Mouse (Mus musculus): ENCODE data around the gene Tagln2. TPM values are rescaled to one million over a fixed set of nuclear protein-coding genes. Genes with fewer than 3 reads are reported as not detected.

Gene Tagln2
- total RNA-seq, 4 experiments from 2014 or later = 11.7 to 21.0 (median 16.7) TPM

GRCm38 (mm10) chr1:172481111-172481510 lies 18.7 kb upstream of the Tagln2 start:
- DNase-seq (ENCODE audit: low spot score in 2 of 2) = no peak

- peak; percentile 88 to 89 for DNase-seq (ENCODE audit: low spot score in 2 of 2)
These were observed 18.1 kb upstream of the Tagln2 start, which contains the start of gene Igsf9 for GRCm38 (mm10) chr1:172481540-172482280. TSS of gene Igsf9 (plus strand) at chr1:172481788.

GRCm38 (mm10) chr1:172482518-172483360 lies 17.1 kb upstream of the Tagln2 start:
- no peak for DNase-seq (ENCODE audit: low spot score in 2 of 2)

GRCm38 (mm10) chr1:172483361-172483660 lies 16.5 kb upstream of the Tagln2 start:
- no peak for DNase-seq (ENCODE audit: low spot score in 2 of 2)

- no peak for DNase-seq (ENCODE audit: low spot score in 2 of 2)
These were observed 15.6 kb upstream of the Tagln2 start for GRCm38 (mm10) chr1:172484236-172484635.

GRCm38 (mm10) chr1:172484671-172485070 lies 15.2 kb upstream of the Tagln2 start:
- DNase-seq (ENCODE audit: low spot score in 2 of 2) = no peak

- no peak for DNase-seq (ENCODE audit: low spot score in 2 of 2)
These were observed 14.0 kb upstream of the Tagln2 start for GRCm38 (mm10) chr1:172485821-172486220.

GRCm38 (mm10) chr1:172486236-172486635 lies 13.6 kb upstream of the Tagln2 start:
- DNase-seq (ENCODE audit: low spot score in 2 of 2) = no peak

- DNase-seq (ENCODE audit: low spot score in 2 of 2) = no peak
These were observed 13.2 kb upstream of the Tagln2 start for GRCm38 (mm10) chr1:172486651-172487050.

GRCm38 (mm10) chr1:172487859-172488258 lies 12.0 kb upstream of the Tagln2 start:
- DNase-seq (ENCODE audit: low spot score in 2 of 2) = no peak

- no peak for DNase-seq (ENCODE audit: low spot score in 2 of 2)
These were observed 11.0 kb upstream of the Tagln2 start for GRCm38 (mm10) chr1:172488831-172489230.

- DNase-seq (ENCODE audit: low spot score in 2 of 2) = no peak
These were observed 10.1 kb upstream of the Tagln2 start for GRCm38 (mm10) chr1:172489585-172490250.

- DNase-seq (ENCODE audit: low spot score in 2 of 2) = peak; percentile 64 to 87
These were observed 9.6 kb upstream of the Tagln2 start for GRCm38 (mm10) chr1:172490261-172490661.

GRCm38 (mm10) chr1:172492047-172492446 lies 7.8 kb upstream of the Tagln2 start:
- no peak for DNase-seq (ENCODE audit: low spot score in 2 of 2)

GRCm38 (mm10) chr1:172493516-172493915 lies 6.3 kb upstream of the Tagln2 start:
- no peak for DNase-seq (ENCODE audit: low spot score in 2 of 2)

- no peak for DNase-seq (ENCODE audit: low spot score in 2 of 2)
These were observed 3.8 kb upstream of the Tagln2 start for GRCm38 (mm10) chr1:172496030-172496429.

GRCm38 (mm10) chr1:172497428-172497827 lies 2.4 kb upstream of the Tagln2 start:
- DNase-seq (ENCODE audit: low spot score in 2 of 2) = no peak

GRCm38 (mm10) chr1:172500451-172501370 lies 864 bp downstream of the Tagln2 start:
- no peak for DNase-seq (ENCODE audit: low spot score in 2 of 2)

GRCm38 (mm10) chr1:172501371-172502144 lies 1.7 kb downstream of the Tagln2 start:
- no peak for DNase-seq (ENCODE audit: low spot score in 2 of 2)

Measured in layer of hippocampus, adult 8-10 months (tissue).